Mouse (Mus musculus) megakaryocyte progenitor cell, adult 5-6 weeks (primary cell): Measurements from ENCODE around the gene Spcs2. TPM values are rescaled to one million over a fixed set of nuclear protein-coding genes. Genes with fewer than 3 reads are reported as not detected.

ENCODE experiments used
- ATAC-seq: replicated peaks from 2 replicates; pipeline ENCODE4 v1.8.0; 2016; ENCODE audit warnings: mild to moderate bottlenecking, moderate TSS enrichment, inconsistent platforms; ENCODE audit not compliant: poor library complexity
- total RNA-seq, 2 experiments: library from RNA; stranded (forward) in 1 of 2; stranded (reverse) in 1 of 2; fragments of 157-497, 149-512 nt in 1 of 2; fragments of 200-1000 nt in 1 of 2; gene quantifications; 2 replicates each; pipeline versions ENCODE4 v1.2.3 to v1.2.4; 2015 to 2017

Spcs2 gene
- total RNA-seq, 2 experiments from 2014 or later: 255 to 372 TPM

- no peak for ATAC-seq
Observed at GRCm38 (mm10) chr7:99787935-99788334, 75.3 kb downstream of the Spcs2 start.

Other genes with a start within 250 kb of the Spcs2 start
- gene Tpbgl, start 236.4 kb downstream of the Spcs2 start, total RNA-seq (2015): 0.07 TPM in 1 of 2 replicates, not detected in the other
- not detected in 2 replicates for gene Tpbgl, start 236.4 kb downstream of the Spcs2 start, total RNA-seq (2017)
- 0.07 and 0.10 TPM in 2 replicates for gene Slco2b1, start 152.1 kb downstream of the Spcs2 start, total RNA-seq (2015)
- 0.10 and 0.12 TPM in 2 replicates for gene Slco2b1, start 152.1 kb downstream of the Spcs2 start, total RNA-seq (2017)
- gene Olfr520, start 133.2 kb downstream of the Spcs2 start, total RNA-seq (2015): not detected in 2 replicates
- not detected in 2 replicates for gene Olfr520, start 133.2 kb downstream of the Spcs2 start, total RNA-seq (2017)
- not detected in 2 replicates for gene Olfr521, start 100.0 kb downstream of the Spcs2 start, total RNA-seq (2015)
- gene Olfr521, start 100.0 kb downstream of the Spcs2 start, total RNA-seq (2017): not detected in 2 replicates
- gene Neu3, start 35.0 kb downstream of the Spcs2 start, total RNA-seq (2015): 1.7 and 1.9 TPM in 2 replicates
- 1.6 and 3.4 TPM in 2 replicates for gene Neu3, start 35.0 kb downstream of the Spcs2 start, total RNA-seq (2017)
- gene Xrra1, start 4.3 kb downstream of the Spcs2 start, total RNA-seq (2015): 0.17 TPM in 1 of 2 replicates, not detected in the other
- 0.25 TPM in 1 of 2 replicates, not detected in the other for gene Xrra1, start 4.3 kb downstream of the Spcs2 start, total RNA-seq (2017)
- gene Rnf169, start 117.0 kb upstream of the Spcs2 start, total RNA-seq (2015): 11.3 and 13.3 TPM in 2 replicates
- gene Rnf169, start 117.0 kb upstream of the Spcs2 start, total RNA-seq (2017): 14.1 and 18.3 TPM in 2 replicates
- gene Chrdl2, start 142.7 kb upstream of the Spcs2 start, total RNA-seq (2015): not detected in 2 replicates
- gene Chrdl2, start 142.7 kb upstream of the Spcs2 start, total RNA-seq (2017): not detected in 2 replicates